Mouse (Mus musculus): Measurements from ENCODE around the gene Slc25a45. TPM values are rescaled to one million over a fixed set of nuclear protein-coding genes. Genes with fewer than 3 reads are reported as not detected.

The Slc25a45 gene
- polyA plus RNA-seq, 2 experiments from 2014 or later = 43.3 to 60.2 TPM

Other genes starting within 250 kb of the Slc25a45 start
- 100 to 1,000 TPM in 1 of 2 experiments, 10 to 100 TPM in 1; 96.1 to 107 TPM for gene Rela, start 240.3 kb upstream of the Slc25a45 start, polyA plus RNA-seq (2017; shearing (Covaris generic))
- gene Sipa1, start 214.1 kb upstream of the Slc25a45 start, polyA plus RNA-seq (2017; shearing (Covaris generic)) = 10 to 100 TPM; 22.3 to 22.4 TPM
- gene Map3k11, start 189.1 kb upstream of the Slc25a45 start, polyA plus RNA-seq (2017; shearing (Covaris generic)) = 1 to 10 TPM; 7.8 to 9.2 TPM
- 10 to 100 TPM; 20.6 to 21.7 TPM for gene Pcnx3, start 188.9 kb upstream of the Slc25a45 start, polyA plus RNA-seq (2017; shearing (Covaris generic))
- gene Kcnk7, start 173.4 kb upstream of the Slc25a45 start, polyA plus RNA-seq (2017; shearing (Covaris generic)) = 1 to 10 TPM; 1.5 to 2.8 TPM
- 10 to 100 TPM; 16.5 to 26.4 TPM for gene Ehbp1l1, start 151.5 kb upstream of the Slc25a45 start, polyA plus RNA-seq (2017; shearing (Covaris generic))
- 10 to 100 TPM; 20.1 to 44.7 TPM for gene Fam89b, start 148.2 kb upstream of the Slc25a45 start, polyA plus RNA-seq (2017; shearing (Covaris generic))
- not detected for gene Ltbp3, start 136.9 kb upstream of the Slc25a45 start, polyA plus RNA-seq (2017; shearing (Covaris generic))
- gene Scyl1, start 106.4 kb upstream of the Slc25a45 start, polyA plus RNA-seq (2017; shearing (Covaris generic)) = 10 to 100 TPM in 1 of 2 experiments, 1 to 10 TPM in 1; 8.4 to 16.8 TPM
- 10 to 100 TPM; 70.6 to 78.6 TPM for gene Frmd8, start 2.5 kb upstream of the Slc25a45 start, polyA plus RNA-seq (2017; shearing (Covaris generic))
- gene Tigd3, start 16.3 kb downstream of the Slc25a45 start, polyA plus RNA-seq (2017; shearing (Covaris generic)) = under 1 TPM; 0.29 to 0.58 TPM
- gene Dpf2, start 35.2 kb downstream of the Slc25a45 start, polyA plus RNA-seq (2017; shearing (Covaris generic)) = 100 to 1,000 TPM; 123 to 178 TPM
- gene Cdc42ep2, start 47.0 kb downstream of the Slc25a45 start, polyA plus RNA-seq (2017; shearing (Covaris generic)) = under 1 TPM in 1 of 2 experiments, not detected in 1; 0.25 TPM
- 10 to 100 TPM; 16.5 to 17.5 TPM for gene Pola2, start 86.4 kb downstream of the Slc25a45 start, polyA plus RNA-seq (2017; shearing (Covaris generic))
- not detected for gene Slc22a20, start 108.3 kb downstream of the Slc25a45 start, polyA plus RNA-seq (2017; shearing (Covaris generic))
- 10 to 100 TPM; 48.8 to 56.7 TPM for gene Capn1, start 138.1 kb downstream of the Slc25a45 start, polyA plus RNA-seq (2017; shearing (Covaris generic))
- gene Syvn1, start 168.8 kb downstream of the Slc25a45 start, polyA plus RNA-seq (2017; shearing (Covaris generic)) = 10 to 100 TPM; 12.2 to 15.7 TPM
- gene Mrpl49, start 180.0 kb downstream of the Slc25a45 start, polyA plus RNA-seq (2017; shearing (Covaris generic)) = 10 to 100 TPM; 31.3 to 38.5 TPM
- 1,000 to 10,000 TPM; 2,454 to 3,437 TPM for gene Fau, start 180.0 kb downstream of the Slc25a45 start, polyA plus RNA-seq (2017; shearing (Covaris generic))
- gene Znhit2, start 183.4 kb downstream of the Slc25a45 start, polyA plus RNA-seq (2017; shearing (Covaris generic)) = 10 to 100 TPM; 10.3 to 11.0 TPM
- 1 to 10 TPM; 5.4 to 9.2 TPM for gene Tm7sf2, start 190.6 kb downstream of the Slc25a45 start, polyA plus RNA-seq (2017; shearing (Covaris generic))
- 10 to 100 TPM; 34.1 to 34.6 TPM for gene Vps51, start 199.4 kb downstream of the Slc25a45 start, polyA plus RNA-seq (2017; shearing (Covaris generic))
- gene Tmem262, start 202.2 kb downstream of the Slc25a45 start, polyA plus RNA-seq (2017; shearing (Covaris generic)) = not detected
- under 1 TPM in 1 of 2 experiments, not detected in 1; 0.69 TPM for gene Gm28374, start 204.4 kb downstream of the Slc25a45 start, polyA plus RNA-seq (2017; shearing (Covaris generic))
- 10 to 100 TPM; 26.9 to 43.8 TPM for gene Zfpl1, start 207.1 kb downstream of the Slc25a45 start, polyA plus RNA-seq (2017; shearing (Covaris generic))
- 1 to 10 TPM; 6.7 to 9.3 TPM for gene Cdca5, start 207.2 kb downstream of the Slc25a45 start, polyA plus RNA-seq (2017; shearing (Covaris generic))
- not detected for gene AC131692.1, start 216.6 kb downstream of the Slc25a45 start, polyA plus RNA-seq (2017; shearing (Covaris generic))
- not detected for gene Naaladl1, start 228.0 kb downstream of the Slc25a45 start, polyA plus RNA-seq (2017; shearing (Covaris generic))
- gene Sac3d1, start 240.8 kb downstream of the Slc25a45 start, polyA plus RNA-seq (2017; shearing (Covaris generic)) = 1 to 10 TPM; 2.5 to 2.6 TPM